Mouse (Mus musculus) thymus, postnatal 36 days (tissue): ENCODE data around the gene Syf2.
"Not testable (repeated sequence)": the region's sequence is repeated elsewhere in the genome, so short reads cannot be mapped to it uniquely, and the experiment has no call there.

Experiments
- DNase-seq, 2 experiments: peaks; one replicate each; pipeline ENCODE4 v3.0.0; 2022; ENCODE audit warnings: mixed read lengths in 2 of 2

Syf2 gene

GRCm38 (mm10) chr4:134930684-134931481, at the start of gene Syf2:
Gene Syf2 (plus strand): TSS chr4:134930898.
- peak; percentile 87 to 92 for DNase-seq

GRCm38 (mm10) chr4:134883266-134883665, 47.4 kb upstream of the Syf2 start:
- peak; percentile 47 for DNase-seq

GRCm38 (mm10) chr4:134883808-134884207, 46.9 kb upstream of the Syf2 start:
- DNase-seq = no peak

GRCm38 (mm10) chr4:134884364-134884763, 46.3 kb upstream of the Syf2 start:
- DNase-seq = no peak

GRCm38 (mm10) chr4:134892096-134892495, 38.6 kb upstream of the Syf2 start:
- DNase-seq = peak; percentile 48 to 59

GRCm38 (mm10) chr4:134897256-134897655, 33.4 kb upstream of the Syf2 start:
- no peak for DNase-seq

- no peak for DNase-seq
These were observed 29.6 kb upstream of the Syf2 start for GRCm38 (mm10) chr4:134901126-134901525.

GRCm38 (mm10) chr4:134903046-134903445, 27.7 kb upstream of the Syf2 start:
- DNase-seq = no peak

- DNase-seq = not testable (repeated sequence)
These were observed 19.3 kb upstream of the Syf2 start for GRCm38 (mm10) chr4:134911406-134911805.

GRCm38 (mm10) chr4:134913413-134913812, 17.3 kb upstream of the Syf2 start:
- peak; percentile 80 to 82 for DNase-seq

GRCm38 (mm10) chr4:134914122-134914863, 16.4 kb upstream of the Syf2 start:
- DNase-seq = no peak

- peak; percentile 96 to 97 for DNase-seq
These were observed 15.9 kb upstream of the Syf2 start, which contains the start of gene Tmem50a for GRCm38 (mm10) chr4:134914864-134915209. Gene Tmem50a (minus strand): TSS chr4:134915024.

- peak in 1 of 2 experiments; percentile 39 for DNase-seq
These were observed 15.3 kb upstream of the Syf2 start for GRCm38 (mm10) chr4:134915223-134916050.

- DNase-seq = no peak
These were observed 13.5 kb upstream of the Syf2 start for GRCm38 (mm10) chr4:134917194-134917593.

GRCm38 (mm10) chr4:134918381-134918780, 12.3 kb upstream of the Syf2 start:
- peak; percentile 69 to 80 for DNase-seq

GRCm38 (mm10) chr4:134919733-134920540, 10.8 kb upstream of the Syf2 start:
- peak; percentile 38 to 49 for DNase-seq

- DNase-seq = no peak
These were observed 10.1 kb upstream of the Syf2 start for GRCm38 (mm10) chr4:134920631-134921030.

GRCm38 (mm10) chr4:134921703-134922102, 9.0 kb upstream of the Syf2 start:
- no peak for DNase-seq

- no peak for DNase-seq
These were observed 8.4 kb upstream of the Syf2 start for GRCm38 (mm10) chr4:134922111-134922924.

GRCm38 (mm10) chr4:134922925-134923244, 7.8 kb upstream of the Syf2 start:
- peak; percentile 78 to 83 for DNase-seq

- peak; percentile 95 to 98 for DNase-seq
These were observed 7.3 kb upstream of the Syf2 start, which contains the start of gene Rsrp1 for GRCm38 (mm10) chr4:134923258-134924018. Gene Rsrp1 (plus strand): TSS chr4:134923592.
